Mouse (Mus musculus): ENCODE results near the gene Bglap. TPM values are rescaled to one million over a fixed set of nuclear protein-coding genes. Genes with fewer than 3 reads are reported as not detected.
"Not testable (repeated sequence)": the region's sequence is repeated elsewhere in the genome, so short reads cannot be mapped to it uniquely, and the experiment has no call there.

The Bglap gene
- polyA plus RNA-seq, 1 experiment from 2014 or later = not detected

GRCm38 (mm10) chr3:88378599-88378998 is 5.7 kb downstream of the Bglap start, which contains the start of gene Bglap2:
Bglap2 (minus strand) TSS chr3:88378699.
- not testable (repeated sequence) for H3K9me3 ChIP-seq (replicated peaks); H3K27me3 ChIP-seq (ENCODE audit: low read depth, poor library complexity, severe bottlenecking); DNase-seq (ENCODE audit: low spot score); H3K27ac ChIP-seq; H3K4me3 ChIP-seq; H3K36me3 ChIP-seq
- 81% methylated on average over 5 of the region's 5 CpGs for WGBS
- peaks cover 16% of the 10 kb centered on the region for H3K4me1 ChIP-seq

- not testable (repeated sequence) for H3K9me3 ChIP-seq (replicated peaks); H3K27me3 ChIP-seq (ENCODE audit: low read depth, poor library complexity, severe bottlenecking); DNase-seq (ENCODE audit: low spot score); H3K36me3 ChIP-seq
- peaks cover 11% of the 10 kb centered on the region for H3K4me1 ChIP-seq
- peak overlapping the region; percentile 31 for H3K4me3 ChIP-seq
- peak overlapping the region; percentile 58; the same call in 1 of the 2 replicates for H3K27ac ChIP-seq
- WGBS = 26% methylated on average over 6 of the region's 7 CpGs
Measured at GRCm38 (mm10) chr3:88376644-88377043, 7.6 kb downstream of the Bglap start.

- not testable (repeated sequence) for H3K9me3 ChIP-seq (replicated peaks); H3K36me3 ChIP-seq; H3K27me3 ChIP-seq (ENCODE audit: low read depth, poor library complexity, severe bottlenecking)
- Histone ChIP-seq H3K4me1 (peaks cover 10% of the 10 kb centered on the region), H3K27ac (peak overlapping the region; percentile 58; the same call in 1 of the 2 replicates), H3K4me3 (peak overlapping the region; percentile 31)
- DNase-seq (ENCODE audit: low spot score) = peak; percentile 58
- 12% methylated on average over 19 of the region's 19 CpGs for WGBS
Measured at GRCm38 (mm10) chr3:88375750-88376626, 8.3 kb downstream of the Bglap start.

- not testable (repeated sequence) for H3K4me3 ChIP-seq; H3K36me3 ChIP-seq; H3K27ac ChIP-seq; DNase-seq (ENCODE audit: low spot score); H3K27me3 ChIP-seq (ENCODE audit: low read depth, poor library complexity, severe bottlenecking); H3K9me3 ChIP-seq (replicated peaks)
- peaks cover 10% of the 10 kb centered on the region for H3K4me1 ChIP-seq
- WGBS = 95% methylated on average over 9 of the region's 9 CpGs
Measured at GRCm38 (mm10) chr3:88372643-88373042, 11.6 kb downstream of the Bglap start, which contains the start of gene Bglap3. Bglap3 (minus strand) TSS chr3:88372743.

- 91% methylated on average over 7 of the region's 7 CpGs for WGBS
- not testable (repeated sequence) for H3K27ac ChIP-seq; DNase-seq (ENCODE audit: low spot score); H3K9me3 ChIP-seq (replicated peaks); H3K4me3 ChIP-seq; H3K36me3 ChIP-seq
- peaks cover 23% of the 10 kb centered on the region for H3K4me1 ChIP-seq
- peaks cover 43% of the 10 kb centered on the region for H3K27me3 ChIP-seq (ENCODE audit: low read depth, poor library complexity, severe bottlenecking)
Measured at GRCm38 (mm10) chr3:88368511-88368910, 15.8 kb downstream of the Bglap start.

- not testable (repeated sequence) for H3K4me3 ChIP-seq; H3K27ac ChIP-seq; H3K36me3 ChIP-seq; H3K9me3 ChIP-seq (replicated peaks); DNase-seq (ENCODE audit: low spot score)
- 54% methylated on average over 3 of the region's 7 CpGs for WGBS
- H3K27me3 ChIP-seq (ENCODE audit: low read depth, poor library complexity, severe bottlenecking) = peaks cover 47% of the 10 kb centered on the region
- H3K4me1 ChIP-seq = peaks cover 25% of the 10 kb centered on the region
Measured at GRCm38 (mm10) chr3:88367517-88367916, 16.7 kb downstream of the Bglap start.

- H3K9me3 ChIP-seq (replicated peaks); H3K27ac ChIP-seq; DNase-seq (ENCODE audit: low spot score): not testable (repeated sequence)
- 9% methylated on average over 22 of the region's 22 CpGs for WGBS
- H3K27me3 ChIP-seq (ENCODE audit: low read depth, poor library complexity, severe bottlenecking) = peaks cover 47% of the 10 kb centered on the region
- peaks cover 15% of the 10 kb centered on the region for H3K36me3 ChIP-seq
- H3K4me1 ChIP-seq = peaks cover 25% of the 10 kb centered on the region
- H3K4me3 ChIP-seq = peak overlapping the region; percentile 24
Measured at GRCm38 (mm10) chr3:88366830-88367428, 17.3 kb downstream of the Bglap start.

- no peak for DNase-seq (ENCODE audit: low spot score)
- Histone ChIP-seq H3K4me3 (no peak overlapping the region), H3K36me3 (peaks cover 26% of the 10 kb centered on the region), H3K27me3 (ENCODE audit: low read depth, poor library complexity, severe bottlenecking) (peaks cover 47% of the 10 kb centered on the region), H3K4me1 (peaks cover 30% of the 10 kb centered on the region), H3K9me3 (replicated peaks) (peaks cover 7% of the 10 kb centered on the region), H3K27ac (no peak overlapping the region)
- WGBS = 33% methylated on average over 34 of the region's 34 CpGs
Measured at GRCm38 (mm10) chr3:88365705-88366361, 18.4 kb downstream of the Bglap start.

- H3K36me3 ChIP-seq = peaks cover 41% of the 10 kb centered on the region
- peak within 1 kb of the TSS; percentile 39 for H3K27ac ChIP-seq
- H3K9me3 ChIP-seq (replicated peaks) = no peaks in the 10 kb centered on the region
- WGBS = 0% methylated on average over 16 of the region's 16 CpGs
- H3K4me3 ChIP-seq = peak within 1 kb of the TSS; percentile 32
- peaks cover 47% of the 10 kb centered on the region for H3K27me3 ChIP-seq (ENCODE audit: low read depth, poor library complexity, severe bottlenecking)
- H3K4me1 ChIP-seq = peaks cover 30% of the 10 kb centered on the region
- peak; percentile 69 for DNase-seq (ENCODE audit: low spot score)
Measured at GRCm38 (mm10) chr3:88364337-88364736, 19.9 kb downstream of the Bglap start, which contains the start of gene Paqr6. Paqr6 (plus strand) TSS chr3:88364584.

- H3K9me3 ChIP-seq (replicated peaks) = no peaks in the 10 kb centered on the region
- WGBS = 68% methylated on average over 4 of the region's 4 CpGs
- DNase-seq (ENCODE audit: low spot score) = no peak
- no peak overlapping the region; the same call in 1 of the 2 replicates for H3K4me3 ChIP-seq
- H3K4me1 ChIP-seq = peaks cover 30% of the 10 kb centered on the region
- H3K36me3 ChIP-seq = peaks cover 47% of the 10 kb centered on the region
- peaks cover 47% of the 10 kb centered on the region for H3K27me3 ChIP-seq (ENCODE audit: low read depth, poor library complexity, severe bottlenecking)
- H3K27ac ChIP-seq = peak overlapping the region; percentile 39
Measured at GRCm38 (mm10) chr3:88363700-88364099, 20.6 kb downstream of the Bglap start.

GRCm38 (mm10) chr3:88361612-88362313 is 22.5 kb downstream of the Bglap start:
- peaks cover 27% of the 10 kb centered on the region for H3K4me1 ChIP-seq
- no peaks in the 10 kb centered on the region for H3K9me3 ChIP-seq (replicated peaks)
- WGBS = 76% methylated on average over 2 of the region's 2 CpGs
- no peak overlapping the region for H3K4me3 ChIP-seq
- H3K27me3 ChIP-seq (ENCODE audit: low read depth, poor library complexity, severe bottlenecking) = peaks cover 36% of the 10 kb centered on the region
- H3K27ac ChIP-seq = no peak overlapping the region
- H3K36me3 ChIP-seq = peaks cover 67% of the 10 kb centered on the region
- DNase-seq (ENCODE audit: low spot score) = no peak

GRCm38 (mm10) chr3:88361096-88361495 is 23.2 kb downstream of the Bglap start:
- Histone ChIP-seq H3K27ac (no peak overlapping the region), H3K9me3 (replicated peaks) (no peaks in the 10 kb centered on the region), H3K4me1 (peaks cover 27% of the 10 kb centered on the region), H3K4me3 (no peak overlapping the region), H3K36me3 (peaks cover 73% of the 10 kb centered on the region), H3K27me3 (ENCODE audit: low read depth, poor library complexity, severe bottlenecking) (peaks cover 29% of the 10 kb centered on the region)
- no peak for DNase-seq (ENCODE audit: low spot score)
- 83% methylated on average over 6 of the region's 6 CpGs for WGBS
